Mouse (Mus musculus) heart, embryonic 10.5 days (tissue): Measurements from ENCODE around the gene Atp8b3. TPM values are rescaled to one million over a fixed set of nuclear protein-coding genes. Genes with fewer than 3 reads are reported as not detected.

Experiments
- DNase-seq: peaks from one replicate; pipeline ENCODE4 v3.0.0-alpha.2; 2017; ENCODE audit warnings: low spot score
- H3K27ac ChIP-seq: fragments of 300-500 bp; sonication (generic); 2 replicates; pipeline ENCODE4 v1.5.1; 2016; ENCODE audit warnings: mild to moderate bottlenecking
- H3K27me3 ChIP-seq: fragments of 300-500 bp; sonication (generic); 2 replicates; pipeline ENCODE4 v1.6.1; 2016; ENCODE audit warnings: mild to moderate bottlenecking; ENCODE audit not compliant: poor library complexity, insufficient read depth, severe bottlenecking
- H3K36me3 ChIP-seq: fragments of 300-500 bp; sonication (generic); 2 replicates; pipeline ENCODE4 v1.6.1; 2016; ENCODE audit warnings: mild to moderate bottlenecking, moderate library complexity
- H3K4me1 ChIP-seq: fragments of 300-500 bp; sonication (generic); 2 replicates; pipeline ENCODE4 v1.6.1; 2016; ENCODE audit warnings: mild to moderate bottlenecking
- H3K4me3 ChIP-seq: fragments of 300-500 bp; sonication (generic); 2 replicates; pipeline ENCODE4 v1.5.1; 2016; ENCODE audit warnings: mild to moderate bottlenecking, moderate library complexity
- H3K9me3 ChIP-seq: fragments of 300-500 bp; sonication (generic); 2 replicates; pipeline ENCODE4 v1.6.1; 2016; ENCODE audit warnings: mild to moderate bottlenecking, moderate library complexity
- WGBS: fragments of 180-500 bp; shearing (Covaris S2); methylation state at CpG from one replicate; pipeline ENCODE4 v1.1.7; 2016; 5-methylcytosine and 5-hydroxymethylcytosine counted together
- polyA plus RNA-seq: library from polyadenylated mRNA; unstranded; fragments of >200 nt; fragmentation: Nextera tagmentation; extraction: Ambion mirVana; gene quantifications from 2 replicates; pipeline ENCODE4 v1.2.1, GENCODE M21; 2016

The Atp8b3 gene
- polyA plus RNA-seq, 1 experiment from 2014 or later: 0.31 TPM

DNA sequence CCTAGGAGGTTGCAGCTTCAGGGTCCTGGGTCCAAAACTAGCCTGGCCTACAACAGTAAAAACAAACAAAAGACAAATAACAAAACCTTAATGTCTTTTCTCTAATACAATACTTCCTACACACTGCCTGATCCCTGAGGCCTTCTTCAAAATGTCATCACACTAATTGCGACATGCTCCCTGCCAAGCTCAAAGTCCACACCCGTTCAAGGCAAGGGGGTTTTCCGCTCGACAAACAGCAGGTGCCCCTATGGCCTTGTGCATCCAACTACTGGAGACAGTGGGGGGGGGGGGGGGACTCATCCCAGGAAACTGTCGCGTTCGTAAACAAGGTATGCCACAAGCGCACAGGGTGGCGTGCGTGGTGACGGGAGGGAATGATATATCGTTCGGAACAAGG, 21.7 kb upstream of the Atp8b3 start:
- H3K4me1 ChIP-seq: peaks cover 47% of the 10 kb centered on the region
- under 1% methylated on average over 13 of the region's 13 CpGs for WGBS
- no peak for DNase-seq
- peak overlapping the region; percentile 100 for H3K4me3 ChIP-seq
- no peaks in the 10 kb centered on the region for H3K9me3 ChIP-seq
- H3K27me3 ChIP-seq: no peaks in the 10 kb centered on the region
- peak overlapping the region; percentile 99 for H3K27ac ChIP-seq
- no peaks in the 10 kb centered on the region for H3K36me3 ChIP-seq

DNA sequence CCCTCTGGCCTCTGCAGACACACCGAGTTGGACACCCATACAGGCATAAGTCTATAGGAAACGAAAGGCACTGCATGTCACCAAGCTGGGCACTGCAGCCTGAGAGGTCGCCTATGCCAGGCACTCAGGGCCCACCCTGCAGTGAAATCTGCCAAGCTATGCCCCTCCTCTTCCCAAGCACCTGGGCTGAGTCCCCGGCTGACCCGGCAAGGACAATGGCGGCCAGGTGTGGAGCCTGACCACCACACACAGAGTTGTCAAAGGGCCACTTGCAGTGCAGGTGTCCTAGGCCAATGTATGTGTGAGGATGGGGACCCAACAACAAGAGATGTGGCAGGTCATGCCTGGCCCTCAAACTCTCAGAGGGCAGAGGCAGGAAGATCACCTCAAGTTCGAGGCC, 20.5 kb upstream of the Atp8b3 start:
- Histone ChIP-seq H3K4me3 (peak overlapping the region; percentile 31; the same call in 1 of the 2 replicates), H3K36me3 (no peaks in the 10 kb centered on the region), H3K27me3 (no peaks in the 10 kb centered on the region), H3K9me3 (no peaks in the 10 kb centered on the region), H3K27ac (no peak overlapping the region), H3K4me1 (peaks cover 55% of the 10 kb centered on the region)
- DNase-seq: no peak
- WGBS: 86% methylated on average over 7 of the region's 7 CpGs

GRCm38 (mm10) chr10:80557346-80557965, 18.5 kb upstream of the Atp8b3 start:
- no peaks in the 10 kb centered on the region for H3K9me3 ChIP-seq
- H3K27me3 ChIP-seq: no peaks in the 10 kb centered on the region
- peaks cover 73% of the 10 kb centered on the region for H3K4me1 ChIP-seq
- H3K36me3 ChIP-seq: no peaks in the 10 kb centered on the region
- peak; percentile 91 for DNase-seq
- peak overlapping the region; percentile 42 for H3K27ac ChIP-seq
- 36% methylated on average over 5 of the region's 5 CpGs for WGBS
- 0 out of 2 replicates have a peak overlapping the region, but pooled peaks have one; percentile 5 for H3K4me3 ChIP-seq

DNA sequence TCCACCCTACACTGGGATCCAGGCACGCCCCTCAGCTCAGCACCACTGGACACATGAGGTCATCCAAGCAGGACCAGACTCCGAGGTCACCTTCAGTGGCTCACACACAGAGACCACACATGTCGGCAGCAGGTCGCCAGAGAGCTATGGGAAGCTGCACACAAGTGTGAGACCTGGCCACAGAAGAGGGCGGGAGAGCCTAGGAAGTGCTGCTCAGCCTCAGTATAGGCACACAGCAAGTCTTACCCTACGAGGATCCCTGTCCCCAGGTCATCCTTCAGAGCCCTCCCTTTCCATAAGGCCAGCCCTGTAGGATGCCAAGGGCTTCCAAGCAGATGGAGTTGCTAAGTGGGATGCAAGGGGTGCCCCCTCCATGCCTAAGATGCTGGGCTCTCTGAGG, 15.1 kb upstream of the Atp8b3 start:
- Histone ChIP-seq H3K4me3 (peak overlapping the region; percentile 25; the same call in 1 of the 2 replicates), H3K9me3 (no peaks in the 10 kb centered on the region), H3K4me1 (peaks cover 64% of the 10 kb centered on the region), H3K27ac (peak overlapping the region; percentile 65), H3K27me3 (no peaks in the 10 kb centered on the region), H3K36me3 (peaks cover 22% of the 10 kb centered on the region)
- WGBS: 55% methylated on average over 6 of the region's 6 CpGs
- DNase-seq: no peak

- no peaks in the 10 kb centered on the region for H3K27me3 ChIP-seq
- 60% methylated on average over 8 of the region's 8 CpGs for WGBS
- peak overlapping the region; percentile 25 for H3K4me3 ChIP-seq
- no peaks in the 10 kb centered on the region for H3K9me3 ChIP-seq
- H3K4me1 ChIP-seq: peaks cover 64% of the 10 kb centered on the region
- H3K36me3 ChIP-seq: peaks cover 27% of the 10 kb centered on the region
- peak; percentile 91 for DNase-seq
- H3K27ac ChIP-seq: peak overlapping the region; percentile 65
Observed at GRCm38 (mm10) chr10:80553575-80553974, 14.7 kb upstream of the Atp8b3 start.

DNA sequence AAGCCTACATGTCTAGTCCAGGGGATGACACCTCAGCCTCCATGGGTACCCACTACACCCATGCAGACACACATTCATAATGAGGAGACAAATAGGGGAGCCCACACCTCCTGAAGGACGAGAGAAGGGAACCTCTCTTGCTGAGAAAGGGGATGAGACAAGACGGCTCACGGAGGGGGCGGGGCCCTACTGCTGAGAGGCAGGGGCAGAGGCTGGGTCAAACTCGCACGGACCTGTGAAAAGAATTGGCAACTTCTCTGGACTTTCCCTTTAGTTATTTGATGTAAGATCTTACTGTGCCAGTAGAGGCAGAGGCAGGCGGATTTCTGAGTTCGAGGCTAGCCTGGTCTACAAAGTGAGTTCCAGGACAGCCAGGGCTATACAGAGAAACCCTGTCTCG, 13.4 kb upstream of the Atp8b3 start:
- Histone ChIP-seq H3K4me1 (peaks cover 63% of the 10 kb centered on the region), H3K27ac (0 out of 2 replicates have a peak overlapping the region, but pooled peaks have one; percentile 65), H3K36me3 (peaks cover 39% of the 10 kb centered on the region), H3K4me3 (no peak overlapping the region), H3K9me3 (no peaks in the 10 kb centered on the region), H3K27me3 (no peaks in the 10 kb centered on the region)
- no peak for DNase-seq
- WGBS: 64% methylated on average over 9 of the region's 9 CpGs

GRCm38 (mm10) chr10:80549279-80549678, 10.4 kb upstream of the Atp8b3 start:
- no peak for DNase-seq
- peaks cover 49% of the 10 kb centered on the region for H3K4me1 ChIP-seq
- no peak overlapping the region for H3K27ac ChIP-seq
- H3K9me3 ChIP-seq: no peaks in the 10 kb centered on the region
- no peaks in the 10 kb centered on the region for H3K27me3 ChIP-seq
- H3K36me3 ChIP-seq: peaks cover 69% of the 10 kb centered on the region
- WGBS: 88% methylated on average over 21 of the region's 21 CpGs
- no peak overlapping the region for H3K4me3 ChIP-seq

DNA sequence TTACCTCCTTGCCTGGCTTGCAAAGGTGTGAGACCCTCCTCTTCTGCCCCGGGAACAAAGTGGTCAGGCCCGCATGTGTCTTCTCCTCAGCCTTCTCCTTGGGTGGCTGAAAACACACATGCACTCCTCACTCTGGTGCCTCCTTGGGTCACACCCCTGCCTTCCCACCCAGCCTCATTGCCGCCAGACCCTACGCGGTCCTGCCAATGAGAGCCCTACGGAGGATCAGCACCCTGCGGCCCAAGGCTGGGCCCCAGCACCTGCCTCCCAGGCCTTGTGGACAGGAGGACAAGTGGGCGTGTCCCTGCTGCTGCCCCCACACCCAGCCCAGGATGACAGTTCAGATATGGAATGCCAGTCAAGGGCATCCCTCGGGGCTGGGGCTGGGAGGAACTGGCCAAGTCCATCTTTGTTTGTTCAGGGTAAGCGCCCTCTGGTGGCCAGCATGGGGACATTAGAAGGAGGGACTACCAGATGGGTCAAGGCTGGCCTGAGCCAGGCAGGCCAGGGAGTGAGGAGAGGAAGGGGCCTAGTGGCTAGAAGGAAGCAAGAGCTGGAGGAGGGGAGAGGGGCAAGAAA, 9.6 kb upstream of the Atp8b3 start:
- WGBS: 70% methylated on average over 10 of the region's 10 CpGs
- H3K27me3 ChIP-seq: no peaks in the 10 kb centered on the region
- no peak overlapping the region for H3K4me3 ChIP-seq
- H3K36me3 ChIP-seq: peaks cover 77% of the 10 kb centered on the region
- peak; percentile 91 for DNase-seq
- H3K4me1 ChIP-seq: peaks cover 41% of the 10 kb centered on the region
- H3K27ac ChIP-seq: peak overlapping the region; percentile 29; the same call in 1 of the 2 replicates
- no peaks in the 10 kb centered on the region for H3K9me3 ChIP-seq

GRCm38 (mm10) chr10:80547539-80547938, 8.6 kb upstream of the Atp8b3 start:
- Histone ChIP-seq H3K4me1 (peaks cover 32% of the 10 kb centered on the region), H3K27me3 (no peaks in the 10 kb centered on the region), H3K9me3 (no peaks in the 10 kb centered on the region), H3K36me3 (peaks cover 87% of the 10 kb centered on the region), H3K4me3 (no peak overlapping the region), H3K27ac (peak overlapping the region; percentile 29; the same call in 1 of the 2 replicates)
- no peak for DNase-seq
- 86% methylated on average over 15 of the region's 15 CpGs for WGBS

GRCm38 (mm10) chr10:80546945-80547344, 8.0 kb upstream of the Atp8b3 start:
- Histone ChIP-seq H3K36me3 (peaks cover 93% of the 10 kb centered on the region), H3K9me3 (no peaks in the 10 kb centered on the region), H3K4me1 (peaks cover 28% of the 10 kb centered on the region), H3K4me3 (no peak overlapping the region), H3K27me3 (no peaks in the 10 kb centered on the region), H3K27ac (no peak overlapping the region)
- DNase-seq: no peak
- 90% methylated on average over 4 of the region's 4 CpGs for WGBS

DNA sequence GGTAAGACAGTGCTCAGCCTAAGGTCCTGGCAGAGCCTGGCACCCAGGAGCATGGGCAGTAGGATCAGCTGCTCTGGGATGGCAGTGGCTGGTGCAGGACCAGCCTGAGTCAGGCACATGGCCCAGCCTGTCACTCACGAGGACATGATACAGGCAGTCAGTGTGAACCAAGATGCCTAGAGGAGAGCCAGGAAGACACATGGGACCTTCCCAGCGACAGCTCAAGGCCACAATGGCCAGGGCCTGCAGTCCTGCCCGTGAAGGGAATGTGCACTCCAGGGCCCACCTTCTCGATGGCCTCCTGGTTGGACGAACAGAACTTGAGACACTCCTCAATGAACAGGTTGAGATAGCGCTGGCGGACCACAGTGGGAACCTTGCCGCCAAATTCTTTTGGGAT, 6.7 kb upstream of the Atp8b3 start:
- no peak overlapping the region for H3K4me3 ChIP-seq
- peaks cover 97% of the 10 kb centered on the region for H3K36me3 ChIP-seq
- H3K27me3 ChIP-seq: no peaks in the 10 kb centered on the region
- no peaks in the 10 kb centered on the region for H3K9me3 ChIP-seq
- peaks cover 38% of the 10 kb centered on the region for H3K4me1 ChIP-seq
- WGBS: 89% methylated on average over 8 of the region's 8 CpGs
- DNase-seq: no peak
- H3K27ac ChIP-seq: no peak overlapping the region

DNA sequence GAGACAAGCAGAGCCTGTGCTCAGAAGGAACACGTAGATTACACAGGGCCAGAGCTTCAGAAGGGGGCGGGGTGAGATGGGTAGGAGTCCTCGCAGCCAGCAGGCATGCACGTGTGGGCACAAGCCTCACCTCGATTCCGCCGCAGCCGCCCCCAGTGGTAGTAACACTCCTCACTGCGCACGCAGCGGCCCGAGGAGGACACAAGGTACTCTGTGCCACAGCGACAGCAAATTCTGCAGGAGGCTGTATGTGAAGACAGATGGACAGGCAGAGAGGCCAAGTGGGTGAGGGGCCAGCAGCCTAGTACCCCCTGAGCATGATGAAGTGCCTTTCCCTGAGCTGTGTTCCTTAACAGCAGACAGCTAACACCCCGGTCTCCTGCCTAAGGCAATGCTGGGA, 4.9 kb upstream of the Atp8b3 start:
- Histone ChIP-seq H3K9me3 (no peaks in the 10 kb centered on the region), H3K27me3 (0 out of 2 replicates have a peak, but pooled peaks cover 2% of the 10 kb centered on the region), H3K4me1 (peaks cover 43% of the 10 kb centered on the region), H3K4me3 (no peak overlapping the region), H3K36me3 (peaks cover 80% of the 10 kb centered on the region), H3K27ac (no peak overlapping the region)
- DNase-seq: no peak
- 95% methylated on average over 14 of the region's 14 CpGs for WGBS

DNA sequence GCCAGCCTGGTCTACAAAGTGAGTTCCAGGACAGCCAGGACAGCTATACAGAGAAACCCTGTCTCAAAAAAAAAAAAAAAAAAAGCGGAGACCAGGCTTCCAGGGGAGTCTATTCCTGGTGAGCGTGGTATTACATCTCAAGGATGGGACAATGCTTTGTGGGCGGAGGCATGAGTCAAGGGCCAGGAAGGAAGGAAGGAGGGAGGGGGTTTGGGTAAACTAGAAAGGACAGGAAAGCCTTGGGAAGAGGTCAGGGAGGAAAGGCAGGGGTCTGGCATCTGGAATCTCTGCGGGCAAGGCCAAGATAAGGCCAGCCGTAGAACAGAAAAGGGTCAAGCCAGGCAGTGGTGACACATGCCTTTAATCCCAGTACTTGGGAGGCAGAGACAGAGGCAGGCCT, 569 bp upstream of the Atp8b3 start:
- Histone ChIP-seq H3K27me3 (peaks cover 41% of the 10 kb centered on the region), H3K4me1 (peaks cover 47% of the 10 kb centered on the region), H3K27ac (peak overlapping the region; percentile 83; the same call in 1 of the 2 replicates), H3K4me3 (0 out of 2 replicates have a peak overlapping the region, but pooled peaks have one; percentile 3), H3K36me3 (peaks cover 36% of the 10 kb centered on the region), H3K9me3 (no peaks in the 10 kb centered on the region)
- DNase-seq: no peak
- 11% methylated on average over 5 of the region's 5 CpGs for whole genome bisulfite sequencing
